ENCODE assay signal across 23 mouse cellular contexts in the genomic region with DNA sequence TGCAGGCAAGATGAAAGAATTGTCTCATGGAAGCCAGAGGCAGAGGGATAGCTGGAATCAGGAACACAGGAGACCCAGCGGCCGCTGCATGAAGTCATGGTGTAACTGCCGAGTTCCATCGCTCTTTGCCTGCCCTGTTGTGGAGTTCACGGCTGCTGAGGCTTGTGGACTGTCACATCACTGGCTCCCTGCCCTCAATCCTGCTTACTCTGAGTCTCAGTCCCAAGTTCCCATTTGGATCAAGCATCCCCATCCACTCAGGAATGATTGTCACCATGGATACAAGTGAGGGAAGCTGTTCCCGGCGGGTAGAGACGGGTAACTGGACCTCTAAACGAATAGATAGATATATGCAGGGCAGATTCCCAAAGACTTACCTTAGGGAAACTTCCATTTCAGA.
DNase-seq lines count a peak whose midpoint lies in the region; ATAC-seq and TF ChIP-seq lines count a peak whose summit lies in the region.
"Had no signal": no experiment of that assay in that cellular context is flagged by ENCODE, and none has a peak within 500 bp of the region (broad histone marks: within the 10 kb centered on the region; RNA-seq: fewer than 3 reads in every experiment).

No protein-coding gene starts in this region.

- H3K4me2 ChIP-seq in heart, embryonic 12.5 days, result no peak overlapping the region
- H3K4me2 ChIP-seq: embryonic facial prominence, embryonic 12.5 days; forebrain, embryonic 12.5 days; heart, embryonic 13.5 days; hindbrain, embryonic 15.5 days had no signal

- peak; percentile 48 to 54 for DNase-seq in cerebellum, postnatal 10 days
- DNase-seq in cerebellum, postnatal 36 days, result no peak
- peak; percentile 8 to 11 for DNase-seq in heart, postnatal 10 days
- DNase-seq in left cerebral cortex, postnatal 4 days, result peak; percentile 5
- no peak for DNase-seq in left cerebral cortex, adult 8-10 months (ENCODE audit: low spot score in 2 of 2)
- DNase-seq in brain, embryonic 14.5 days (ENCODE audit: low read depth), result peak; percentile 28
- DNase-seq: adrenal gland, adult 8-10 months; adrenal gland, postnatal 36 days; B cell, adult 2 months; cerebellum, adult 11 months; cerebellum, adult 9-10 months; embryo, embryonic 11 days; gastrocnemius, postnatal 10 days; kidney, adult 11 months had no signal

- no peaks in the 10 kb centered on the region for H3K36me3 ChIP-seq in heart, embryonic 12.5 days
- H3K36me3 ChIP-seq: embryonic facial prominence, embryonic 12.5 days; forebrain, embryonic 12.5 days; G1E; heart, embryonic 13.5 days; hindbrain, embryonic 10.5 days; hindbrain, embryonic 15.5 days had no signal

- no peaks in the 10 kb centered on the region for H3K4me1 ChIP-seq in heart, embryonic 12.5 days (replicated peaks)
- H3K4me1 ChIP-seq: embryonic facial prominence, embryonic 12.5 days; forebrain, embryonic 12.5 days; heart, embryonic 13.5 days; hindbrain, embryonic 10.5 days had no signal

- no peak overlapping the region for H3K27ac ChIP-seq in heart, embryonic 12.5 days (ENCODE audit: poor library complexity, severe bottlenecking)
- H3K27ac ChIP-seq: embryonic facial prominence, embryonic 12.5 days; forebrain, embryonic 12.5 days; heart, embryonic 13.5 days; hindbrain, embryonic 10.5 days; hindbrain, embryonic 15.5 days had no signal

- H3K9me3 ChIP-seq in heart, embryonic 12.5 days (replicated peaks), result no peaks in the 10 kb centered on the region
- H3K9me3 ChIP-seq: embryonic facial prominence, embryonic 12.5 days; forebrain, embryonic 12.5 days; heart, embryonic 13.5 days; hindbrain, embryonic 10.5 days; hindbrain, embryonic 15.5 days had no signal

- H3K9ac ChIP-seq in heart, embryonic 12.5 days, result no peak overlapping the region
- H3K9ac ChIP-seq: embryonic facial prominence, embryonic 12.5 days; forebrain, embryonic 12.5 days; heart, embryonic 13.5 days; hindbrain, embryonic 15.5 days had no signal

- intact Hi-C loops in heart, postnatal 10 days (cut with DNase I), result no loop called here
- intact Hi-C loops in left cerebral cortex, postnatal 4 days (cut with DNase I), result no loop called here

- H3K4me3 ChIP-seq in heart, embryonic 12.5 days, result no peak overlapping the region
- H3K4me3 ChIP-seq: embryonic facial prominence, embryonic 12.5 days; forebrain, embryonic 12.5 days; heart, embryonic 13.5 days; hindbrain, embryonic 10.5 days; hindbrain, embryonic 15.5 days had no signal

- TF ChIP-seq POLR2A in brain, embryonic 14.5 days (IDR thresholded peaks at IDR 0.05; ENCODE audit: borderline replicate concordance, extremely low read depth, insufficient read depth, insufficient read length, poor library complexity, severe bottlenecking), result no peak

- whole genome bisulfite sequencing in heart, embryonic 12.5 days, result 77% methylated on average over 9 of the region's 9 CpGs

- ATAC-seq in heart, embryonic 12.5 days (ENCODE audit: insufficient number of reproducible peaks, low FRiP score), result no peak
- ATAC-seq: CD4-positive, CD25-positive, alpha-beta regulatory T cell, adult 4 months; forebrain, embryonic 16.5 days had no signal

- H3K27me3 ChIP-seq in heart, embryonic 12.5 days (replicated peaks), result no peaks in the 10 kb centered on the region
- H3K27me3 ChIP-seq: embryonic facial prominence, embryonic 12.5 days; forebrain, embryonic 12.5 days; heart, embryonic 13.5 days; hindbrain, embryonic 15.5 days had no signal

- TF ChIP-seq CTCF in brain, embryonic 14.5 days (IDR thresholded peaks at IDR 0.05; ENCODE audit: borderline replicate concordance, extremely low read depth, insufficient read depth, insufficient read length), result no peak

Comparison
In these comparisons a context has a peak if more than half of its experiments do, and no peak if none do; other contexts are left out.
1. DNase-seq: peak in cerebellum, postnatal 10 days (2 of 2), heart, postnatal 10 days (2 of 2), left cerebral cortex, postnatal 4 days (single experiment) and brain, embryonic 14.5 days (single experiment); none in cerebellum, postnatal 36 days (0 of 2) and left cerebral cortex, adult 8-10 months (0 of 2).